Mouse (Mus musculus): Measurements from ENCODE around the gene Ing2. TPM values are rescaled to one million over a fixed set of nuclear protein-coding genes. Genes with fewer than 3 reads are reported as not detected.
A peak's percentile ranks its signal among the peaks of the same experiment; 100 is the strongest.

Ing2 gene
- polyA plus RNA-seq, 1 experiment: 5.4 TPM

- Histone ChIP-seq H3K27ac (ENCODE audit: control insufficient read depth, insufficient read depth, low read length) (no peak overlapping the region), H3K36me3 (ENCODE audit: control insufficient read depth, insufficient read depth, low read length) (no peaks in the 10 kb centered on the region), H3K4me1 (replicated peaks; ENCODE audit: control insufficient read depth, insufficient read depth, low read length) (no peaks in the 10 kb centered on the region; the same call in 1 of the 2 replicates), H3K27me3 (ENCODE audit: control insufficient read depth, insufficient read depth, low read length) (no peaks in the 10 kb centered on the region), H3K4me3 (ENCODE audit: control insufficient read depth, insufficient read depth, low read length) (no peak overlapping the region)
- peak; percentile 8 for DNase-seq
- TF ChIP-seq CTCF (IDR thresholded peaks at IDR 0.05; ENCODE audit: borderline replicate concordance, control insufficient read depth, extremely low read depth, insufficient read depth, low read length, poor library complexity): no peak
- TF ChIP-seq POLR2A (IDR thresholded peaks at IDR 0.05; ENCODE audit: control insufficient read depth, extremely low read depth, insufficient read depth, low read length, poor library complexity): no peak
- 48% methylated on average over 10 of the region's 10 CpGs for WGBS
Measured at GRCm38 (mm10) chr8:47634791-47635341, 40.5 kb downstream of the Ing2 start.

DNA sequence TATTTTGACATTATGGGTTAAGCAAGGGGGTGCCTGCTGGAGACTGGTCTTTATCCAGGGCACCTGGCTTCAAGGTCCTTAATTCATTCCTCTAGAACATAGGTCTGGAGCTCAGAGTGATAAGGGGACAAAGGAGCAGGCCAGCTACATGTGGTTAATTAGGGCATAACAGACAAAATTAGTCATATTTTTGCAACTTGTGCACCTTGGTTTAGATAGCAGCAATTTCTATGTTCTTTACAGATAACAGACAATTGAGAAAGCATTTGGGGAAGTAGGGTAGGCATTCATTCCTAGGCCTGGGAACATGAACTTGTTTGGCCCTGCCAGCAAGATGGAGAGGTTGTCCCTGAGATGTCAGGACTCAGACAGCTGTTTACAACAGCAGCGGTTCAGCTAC is 54.2 kb downstream of the Ing2 start:
- H3K27me3 ChIP-seq (ENCODE audit: control insufficient read depth, insufficient read depth, low read length): no peaks in the 10 kb centered on the region
- DNase-seq: no peak
- no peak overlapping the region for H3K27ac ChIP-seq (ENCODE audit: control insufficient read depth, insufficient read depth, low read length)
- H3K4me1 ChIP-seq (replicated peaks; ENCODE audit: control insufficient read depth, insufficient read depth, low read length): no peaks in the 10 kb centered on the region
- no peak overlapping the region for H3K4me3 ChIP-seq (ENCODE audit: control insufficient read depth, insufficient read depth, low read length)
- H3K36me3 ChIP-seq (ENCODE audit: control insufficient read depth, insufficient read depth, low read length): no peaks in the 10 kb centered on the region
- WGBS: 98% methylated on average over 1 of the region's 1 CpGs
- TF ChIP-seq POLR2A (IDR thresholded peaks at IDR 0.05; ENCODE audit: control insufficient read depth, extremely low read depth, insufficient read depth, low read length, poor library complexity) (no peak), CTCF (IDR thresholded peaks at IDR 0.05; ENCODE audit: borderline replicate concordance, control insufficient read depth, extremely low read depth, insufficient read depth, low read length, poor library complexity) (no peak)

Other genes starting within 250 kb of the Ing2 start
- gene Stox2, start 229.2 kb downstream of the Ing2 start, polyA plus RNA-seq (2012; rRNA removed): 0.85 and 1.1 TPM in 2 replicates
- gene Trappc11, start 142.1 kb downstream of the Ing2 start, polyA plus RNA-seq (2012; rRNA removed): 27.6 and 28.1 TPM in 2 replicates
- 30.5 and 30.8 TPM in 2 replicates for gene Rwdd4a, start 141.9 kb downstream of the Ing2 start, polyA plus RNA-seq (2012; rRNA removed)
- gene Cdkn2aip, start 38.4 kb upstream of the Ing2 start, polyA plus RNA-seq (2012; rRNA removed): 31.0 and 36.3 TPM in 2 replicates
- not detected in 2 replicates for gene Cldn24, start 146.6 kb upstream of the Ing2 start, polyA plus RNA-seq (2012; rRNA removed)
- 0.40 and 0.79 TPM in 2 replicates for gene Cldn22, start 148.9 kb upstream of the Ing2 start, polyA plus RNA-seq (2012; rRNA removed)